In the genomic region with DNA sequence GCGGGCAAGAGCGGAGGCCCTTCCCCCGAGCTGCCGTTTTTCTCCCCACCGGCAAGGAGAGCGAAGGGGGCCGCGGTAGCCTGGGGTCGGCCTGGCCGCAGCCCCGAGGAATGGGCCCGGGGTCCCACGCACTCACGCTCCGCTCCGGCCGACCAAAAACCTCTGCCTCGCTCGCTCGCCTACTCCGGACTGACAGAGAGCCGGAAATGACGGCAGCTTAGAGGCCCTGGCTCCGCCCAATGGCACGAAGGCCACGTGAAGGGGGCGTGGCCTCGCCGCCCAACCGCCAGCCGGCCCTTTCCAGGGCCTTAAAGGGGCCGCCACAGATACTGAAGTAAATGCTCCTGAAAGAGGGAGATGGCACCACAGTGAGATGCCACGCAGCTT, we compare ENCODE assay signal across 8 mouse cellular contexts. TPM values are rescaled to one million over a fixed set of nuclear protein-coding genes. Genes with fewer than 3 reads are reported as not detected.
DNase-seq lines count a peak whose midpoint lies in the region; ATAC-seq and TF ChIP-seq lines count a peak whose summit lies in the region.

No protein-coding gene starts in this region.

- peaks cover 35% of the 10 kb centered on the region for H3K36me3 ChIP-seq in C2C12 (ENCODE audit: control insufficient read depth, insufficient read depth)
- H3K36me3 ChIP-seq in heart, embryonic 10.5 days = peaks cover 28% of the 10 kb centered on the region
- H3K36me3 ChIP-seq in kidney, embryonic 14.5 days (ENCODE audit: control insufficient read depth, insufficient read depth, low read length) = peaks cover 27% of the 10 kb centered on the region
- peaks cover 23% of the 10 kb centered on the region for H3K36me3 ChIP-seq in limb, embryonic 14.5 days (ENCODE audit: control insufficient read depth, insufficient read depth, low read length)
- H3K36me3 ChIP-seq in midbrain, postnatal 0 days (ENCODE audit: insufficient read depth, low read length) = peaks cover under 1% of the 10 kb centered on the region

- peak overlapping the region; percentile 99 for H3K4me3 ChIP-seq in C2C12 (ENCODE audit: insufficient read depth, poor library complexity, severe bottlenecking)
- peak overlapping the region; percentile 94 for H3K4me3 ChIP-seq in embryonic fibroblast, embryonic 13.5 days (ENCODE audit: insufficient read depth, low read length)
- H3K4me3 ChIP-seq in heart, embryonic 10.5 days = peak overlapping the region; percentile 96
- H3K4me3 ChIP-seq in kidney, embryonic 14.5 days (ENCODE audit: low read length) = peak overlapping the region; percentile 100
- H3K4me3 ChIP-seq in limb, embryonic 14.5 days (replicated peaks; ENCODE audit: low read length) = peak overlapping the region; percentile 99
- peak overlapping the region; percentile 100 for H3K4me3 ChIP-seq in midbrain, postnatal 0 days (ENCODE audit: low read depth, low read length)

- H3ac ChIP-seq in C2C12 (ENCODE audit: control insufficient read depth, insufficient read length, low read depth) = peak overlapping the region; percentile 88

- under 1% methylated on average over 33 of the region's 33 CpGs for WGBS in heart, embryonic 10.5 days
- under 1% methylated on average over 33 of the region's 33 CpGs for WGBS in kidney, embryonic 14.5 days
- WGBS in limb, embryonic 14.5 days = under 1% methylated on average over 32 of the region's 33 CpGs
- WGBS in midbrain, postnatal 0 days = under 1% methylated on average over 32 of the region's 33 CpGs

- H3K4me1 ChIP-seq in embryonic fibroblast, embryonic 13.5 days (ENCODE audit: control insufficient read depth, insufficient read depth, low read length) = peaks cover 2% of the 10 kb centered on the region; the same call in 1 of the 2 replicates
- H3K4me1 ChIP-seq in heart, embryonic 10.5 days = peaks cover 7% of the 10 kb centered on the region; the same call in 1 of the 2 replicates
- peaks cover 7% of the 10 kb centered on the region for H3K4me1 ChIP-seq in kidney, embryonic 14.5 days (ENCODE audit: control insufficient read depth, insufficient read depth, low read length)
- H3K4me1 ChIP-seq in limb, embryonic 14.5 days (ENCODE audit: control insufficient read depth, insufficient read depth, low read length) = peaks cover 20% of the 10 kb centered on the region
- H3K4me1 ChIP-seq in midbrain, postnatal 0 days (ENCODE audit: insufficient read depth, low read length) = 0 out of 2 replicates have a peak, but pooled peaks cover 3% of the 10 kb centered on the region

- peak; percentile 97 for DNase-seq in brain, adult 2 months (ENCODE audit: low read depth, low spot score)
- DNase-seq in heart, embryonic 10.5 days (ENCODE audit: low spot score) = peak; percentile 95
- peak; percentile 96 for DNase-seq in limb, embryonic 14.5 days (ENCODE audit: low spot score)
- peak; percentile 98 for DNase-seq in midbrain, postnatal 0 days (ENCODE audit: low spot score)
- DNase-seq in spleen, postnatal 10 days (ENCODE audit: low spot score in 2 of 2) = peak; percentile 90 to 95

- peaks cover 19% of the 10 kb centered on the region for H3K79me3 ChIP-seq in C2C12 (ENCODE audit: low read depth)

- H3K9ac ChIP-seq in kidney, embryonic 14.5 days (ENCODE audit: low read depth, low read length) = peak overlapping the region; percentile 98
- peak overlapping the region; percentile 97 for H3K9ac ChIP-seq in limb, embryonic 14.5 days (ENCODE audit: low read depth, low read length, severe bottlenecking)
- H3K9ac ChIP-seq in midbrain, postnatal 0 days (replicated peaks; ENCODE audit: low read length, poor library complexity, severe bottlenecking) = peak overlapping the region; percentile 100

- 0 out of 2 replicates have a peak overlapping the region, but pooled peaks have one; percentile 30 for H3K27ac ChIP-seq in embryonic fibroblast, embryonic 13.5 days (ENCODE audit: insufficient read depth, low read length)
- H3K27ac ChIP-seq in heart, embryonic 10.5 days = peak overlapping the region; percentile 97
- peak overlapping the region; percentile 90 for H3K27ac ChIP-seq in kidney, embryonic 14.5 days (ENCODE audit: low read depth, low read length)
- H3K27ac ChIP-seq in limb, embryonic 14.5 days (replicated peaks; ENCODE audit: low read depth, low read length) = peak overlapping the region; percentile 87
- peak overlapping the region; percentile 87 for H3K27ac ChIP-seq in midbrain, postnatal 0 days (ENCODE audit: low read depth, low read length)

- H3K4me2 ChIP-seq in kidney, embryonic 14.5 days (replicated peaks; ENCODE audit: low read depth, low read length) = peak overlapping the region; percentile 67
- H3K4me2 ChIP-seq in limb, embryonic 14.5 days (replicated peaks; ENCODE audit: low read depth, low read length, severe bottlenecking) = peak overlapping the region; percentile 75
- peak overlapping the region; percentile 81 for H3K4me2 ChIP-seq in midbrain, postnatal 0 days (ENCODE audit: low read depth, low read length, poor library complexity, severe bottlenecking)

- no peaks in the 10 kb centered on the region for H3K9me3 ChIP-seq in heart, embryonic 10.5 days
- H3K9me3 ChIP-seq in kidney, embryonic 14.5 days (ENCODE audit: control insufficient read depth, low read length) = no peaks in the 10 kb centered on the region
- no peaks in the 10 kb centered on the region for H3K9me3 ChIP-seq in limb, embryonic 14.5 days (ENCODE audit: control insufficient read depth, low read length)
- no peaks in the 10 kb centered on the region for H3K9me3 ChIP-seq in midbrain, postnatal 0 days (ENCODE audit: low read length)

- TF ChIP-seq CTCF in C2C12 (IDR thresholded peaks at IDR 0.05; ENCODE audit: control insufficient read depth, insufficient read depth, insufficient read length) = no peak
- TF ChIP-seq CTCF in embryonic fibroblast, embryonic 13.5 days (IDR thresholded peaks at IDR 0.05; ENCODE audit: borderline replicate concordance, insufficient read depth, low read length) = no peak
- no peak for TF ChIP-seq CTCF in midbrain, postnatal 0 days (IDR thresholded peaks at IDR 0.05)

- peaks cover 34% of the 10 kb centered on the region for H3K79me2 ChIP-seq in C2C12 (ENCODE audit: control insufficient read depth, insufficient read depth)

- peak; percentile 99 for TF ChIP-seq POLR2A in embryonic fibroblast, embryonic 13.5 days (IDR thresholded peaks at IDR 0.05; ENCODE audit: low read depth, low read length)
- TF ChIP-seq POLR2A in limb, embryonic 14.5 days (IDR thresholded peaks at IDR 0.05; ENCODE audit: borderline replicate concordance, extremely low read depth, insufficient read depth, insufficient read length) = peak; percentile 97

- ATAC-seq in kidney, embryonic 14.5 days (ENCODE audit: low FRiP score, low TSS enrichment) = peak; percentile 97
- ATAC-seq in limb, embryonic 14.5 days (ENCODE audit: low FRiP score, low read depth) = peak; percentile 96
- ATAC-seq in midbrain, postnatal 0 days (ENCODE audit: low FRiP score) = peak; percentile 99

- H3K27me3 ChIP-seq in C2C12 (ENCODE audit: control insufficient read depth, insufficient read depth, insufficient read length) = no peaks in the 10 kb centered on the region
- no peaks in the 10 kb centered on the region for H3K27me3 ChIP-seq in heart, embryonic 10.5 days (ENCODE audit: insufficient read depth, poor library complexity, severe bottlenecking)
- H3K27me3 ChIP-seq in kidney, embryonic 14.5 days (ENCODE audit: control insufficient read depth, insufficient read depth, low read length) = no peaks in the 10 kb centered on the region
- H3K27me3 ChIP-seq in limb, embryonic 14.5 days (ENCODE audit: control insufficient read depth, insufficient read depth, low read length) = no peaks in the 10 kb centered on the region
- no peaks in the 10 kb centered on the region for H3K27me3 ChIP-seq in midbrain, postnatal 0 days (ENCODE audit: insufficient read depth, low read length)

TF ChIP-seq in C2C12, 6 proteins besides CTCF, POLR2A, EP300 and RAD21:
- no peak for TF ChIP-seq MYOD1 (IDR thresholded peaks at IDR 0.05; ENCODE audit: control insufficient read depth, insufficient read length, low read depth)
- no peak for TF ChIP-seq CEBPB (IDR thresholded peaks at IDR 0.05; ENCODE audit: low read depth)
- TF ChIP-seq MAX (IDR thresholded peaks at IDR 0.05) = peak; percentile 80
- TF ChIP-seq FOSL1 (IDR thresholded peaks at IDR 0.05; ENCODE audit: insufficient read depth, low read length, poor library complexity, severe bottlenecking) = no peak
- peak; percentile 95 for TF ChIP-seq USF1 (IDR thresholded peaks at IDR 0.05; ENCODE audit: low read depth)
- TF ChIP-seq MYOG (IDR thresholded peaks at IDR 0.05; ENCODE audit: control insufficient read depth, extremely low read depth, insufficient read length) = no peak

RNA-seq across cellular contexts. Expression of a gene that starts 1.0 kb away (rescaled TPM):
- 106 TPM for polyA plus RNA-seq in C2C12 (2012; fragmentation: generic; extraction: Trizol)
- 170 and 174 TPM in 2 replicates for polyA plus RNA-seq in embryonic fibroblast, embryonic 13.5 days (2011; ENCODE audit: insufficient read length, low read depth, missing spikeins)
- polyA plus RNA-seq in heart, embryonic 10.5 days (2016; fragmentation: Nextera tagmentation; extraction: Ambion mirVana) = 627 and 739 TPM in 2 replicates
- polyA plus RNA-seq in kidney, embryonic 14.5 days (2014; fragmentation: Nextera tagmentation; extraction: Ambion mirVana) = 790 and 1,118 TPM in 2 replicates
- polyA plus RNA-seq in limb, embryonic 14.5 days (2012; rRNA removed) = 133 and 226 TPM in 2 replicates
- polyA plus RNA-seq in limb, embryonic 14.5 days (2014; fragmentation: Nextera tagmentation; extraction: Ambion mirVana) = 726 and 728 TPM in 2 replicates
- 133 and 184 TPM in 2 replicates for total RNA-seq in midbrain, postnatal 0 days (2014; rRNA removed)
- 616 and 676 TPM in 2 replicates for polyA plus RNA-seq in midbrain, postnatal 0 days (2015; fragmentation: Nextera tagmentation; extraction: Ambion mirVana)

Comparison
In these comparisons a context has a peak if more than half of its experiments do, and no peak if none do; other contexts are left out.
1. Peak in every context shown above with its lines: DNase-seq, ATAC-seq, H3K4me3 ChIP-seq and H3K27ac ChIP-seq.
2. H3K27ac ChIP-seq: peak in every context shown above with its lines; median percentile 97 in heart, embryonic 10.5 days; 90 in kidney, embryonic 14.5 days; 87 in limb, embryonic 14.5 days; 87 in midbrain, postnatal 0 days; 30 in embryonic fibroblast, embryonic 13.5 days.